Mouse (Mus musculus) retina, adult 2 months (tissue): ENCODE measurements around the gene Stt3b.

Experiments
- DNase-seq: peaks from one replicate; pipeline ENCODE4 v3.0.0-alpha.2; 2012; ENCODE audit warnings: low read depth, low spot score

Stt3b gene

GRCm38 (mm10) chr9:115215830-115216701 is 94.2 kb downstream of the Stt3b start:
- no peak for DNase-seq

- no peak for DNase-seq
Observed at GRCm38 (mm10) chr9:115214572-115215571, 95.3 kb downstream of the Stt3b start.

GRCm38 (mm10) chr9:115213755-115214264 is 96.4 kb downstream of the Stt3b start:
- DNase-seq, result no peak

- no peak for DNase-seq
Observed at GRCm38 (mm10) chr9:115210535-115210934, 99.7 kb downstream of the Stt3b start.

- DNase-seq, result no peak
Observed at GRCm38 (mm10) chr9:115209737-115210136, 100.5 kb downstream of the Stt3b start.

- no peak for DNase-seq
Observed at GRCm38 (mm10) chr9:115206219-115206618, 104.0 kb downstream of the Stt3b start.

- DNase-seq, result no peak
Observed at GRCm38 (mm10) chr9:115205491-115205890, 104.7 kb downstream of the Stt3b start.

GRCm38 (mm10) chr9:115203136-115203535 is 107.1 kb downstream of the Stt3b start:
- DNase-seq, result no peak

GRCm38 (mm10) chr9:115201264-115201663 is 109.0 kb downstream of the Stt3b start:
- DNase-seq, result no peak

- DNase-seq, result no peak
Observed at GRCm38 (mm10) chr9:115200166-115200862, 109.9 kb downstream of the Stt3b start.

- no peak for DNase-seq
Observed at GRCm38 (mm10) chr9:115197082-115197481, 113.1 kb downstream of the Stt3b start.

- DNase-seq, result no peak
Observed at GRCm38 (mm10) chr9:115192890-115193289, 117.3 kb downstream of the Stt3b start.
